Mouse (Mus musculus) thymus, postnatal 36 days (tissue): Measurements from ENCODE around the gene Nos1ap.

Experiments
- DNase-seq, 2 experiments: peaks; one replicate each; pipeline ENCODE4 v3.0.0; 2022; ENCODE audit warnings: mixed read lengths in 2 of 2

The Nos1ap gene

GRCm38 (mm10) chr1:170539507-170539906, 50.2 kb downstream of the Nos1ap start:
- no peak for DNase-seq

- DNase-seq, result no peak
These were observed 51.1 kb downstream of the Nos1ap start for GRCm38 (mm10) chr1:170538481-170539061.

GRCm38 (mm10) chr1:170536344-170536743, 53.3 kb downstream of the Nos1ap start:
- no peak for DNase-seq

- no peak for DNase-seq
These were observed 54.4 kb downstream of the Nos1ap start for GRCm38 (mm10) chr1:170535221-170535620.

GRCm38 (mm10) chr1:170531286-170531685, 58.4 kb downstream of the Nos1ap start:
- DNase-seq, result no peak

- DNase-seq, result no peak
These were observed 59.2 kb downstream of the Nos1ap start for GRCm38 (mm10) chr1:170530456-170530855.

GRCm38 (mm10) chr1:170522891-170523290, 66.8 kb downstream of the Nos1ap start:
- no peak for DNase-seq

GRCm38 (mm10) chr1:170521520-170522205, 68.0 kb downstream of the Nos1ap start:
- no peak for DNase-seq

GRCm38 (mm10) chr1:170520206-170520605, 69.5 kb downstream of the Nos1ap start:
- DNase-seq, result no peak

GRCm38 (mm10) chr1:170519631-170520030, 70.0 kb downstream of the Nos1ap start:
- DNase-seq, result no peak

GRCm38 (mm10) chr1:170516182-170516581, 73.5 kb downstream of the Nos1ap start:
- DNase-seq, result no peak

GRCm38 (mm10) chr1:170515455-170515854, 74.2 kb downstream of the Nos1ap start:
- DNase-seq, result no peak

GRCm38 (mm10) chr1:170514226-170514625, 75.4 kb downstream of the Nos1ap start:
- DNase-seq, result no peak

- no peak for DNase-seq
These were observed 77.1 kb downstream of the Nos1ap start for GRCm38 (mm10) chr1:170512429-170513097.

GRCm38 (mm10) chr1:170510595-170511240, 78.9 kb downstream of the Nos1ap start:
- DNase-seq, result no peak

GRCm38 (mm10) chr1:170506309-170506708, 83.4 kb downstream of the Nos1ap start:
- no peak for DNase-seq

- no peak for DNase-seq
These were observed 84.6 kb downstream of the Nos1ap start for GRCm38 (mm10) chr1:170505107-170505506.

GRCm38 (mm10) chr1:170504378-170504777, 85.3 kb downstream of the Nos1ap start:
- no peak for DNase-seq

- DNase-seq, result no peak
These were observed 86.4 kb downstream of the Nos1ap start for GRCm38 (mm10) chr1:170503277-170503739.

- DNase-seq, result no peak
These were observed 87.0 kb downstream of the Nos1ap start for GRCm38 (mm10) chr1:170502491-170503276.

GRCm38 (mm10) chr1:170501970-170502369, 87.7 kb downstream of the Nos1ap start:
- no peak for DNase-seq

GRCm38 (mm10) chr1:170501556-170501955, 88.1 kb downstream of the Nos1ap start:
- DNase-seq, result no peak

- no peak for DNase-seq
These were observed 89.8 kb downstream of the Nos1ap start for GRCm38 (mm10) chr1:170499891-170500290.
